Mouse (Mus musculus) testis, postnatal 10 days (tissue): ENCODE measurements around the gene Hoxa9.

Experiments used
- DNase-seq: peaks from one replicate; pipeline ENCODE4 v3.0.0; 2021; ENCODE audit warnings: low spot score

Hoxa9 gene

DNA sequence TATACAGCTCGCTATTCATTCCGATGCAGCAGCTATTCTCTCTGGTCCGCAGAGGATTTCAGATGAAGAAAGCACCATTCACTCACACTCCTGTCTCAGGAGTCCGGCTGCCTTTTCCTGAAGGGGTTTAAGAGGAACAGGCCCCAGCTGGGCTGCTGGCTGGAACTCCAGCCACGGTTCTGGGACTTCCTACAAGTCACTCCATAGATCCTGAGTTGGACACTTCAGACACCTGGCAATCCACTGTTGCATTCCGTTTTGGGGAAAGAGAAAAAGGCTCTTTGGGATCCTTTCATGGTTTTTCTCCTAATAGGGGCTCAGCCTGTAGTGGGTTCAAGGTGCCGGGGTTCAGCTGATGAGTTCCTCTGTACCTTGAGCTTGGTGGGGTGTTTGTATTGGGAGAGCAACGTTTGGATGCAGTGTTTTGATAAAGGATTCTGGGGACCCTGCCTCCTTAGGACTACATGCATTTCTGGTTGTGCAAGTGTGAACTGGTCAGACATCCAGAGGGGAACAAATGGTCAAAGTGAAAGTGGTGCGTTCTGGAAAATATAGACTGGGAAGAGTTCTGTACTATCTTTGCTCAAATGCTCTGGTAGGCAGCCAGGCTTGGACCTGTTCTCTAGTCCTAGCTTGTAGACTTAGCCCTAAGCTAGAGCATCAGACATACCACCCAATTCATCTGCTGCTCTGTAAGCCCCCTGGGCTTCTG lies 31.0 kb upstream of the Hoxa9 start:
- DNase-seq, result no peak

- DNase-seq, result no peak
These were observed 30.0 kb upstream of the Hoxa9 start, which contains the start of gene Hoxa13 for GRCm38 (mm10) chr6:52260654-52261575. Gene Hoxa13 (minus strand): TSS chr6:52260880.

DNA sequence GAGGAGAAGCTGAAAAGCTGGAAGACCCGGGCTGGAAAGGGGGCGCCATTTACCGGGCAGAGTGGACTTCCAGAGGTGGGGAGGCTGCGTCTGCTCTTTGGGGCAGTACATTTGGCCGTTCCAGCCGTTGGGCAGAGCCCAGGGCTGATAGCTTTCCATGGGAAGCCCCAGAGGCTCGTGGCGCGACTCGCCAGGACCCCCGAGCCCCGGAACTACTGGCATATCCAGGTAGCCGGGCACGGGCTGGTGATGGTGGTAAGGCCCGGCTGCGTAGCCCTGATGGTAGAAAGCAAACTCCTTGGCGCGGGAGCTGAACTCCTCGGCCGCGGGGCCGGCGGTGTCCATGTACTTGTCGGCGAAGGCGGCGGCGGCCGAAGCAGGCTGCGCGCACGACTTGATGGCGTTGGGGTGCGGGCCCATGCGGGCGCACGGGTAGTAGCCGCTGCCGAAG lies 28.9 kb upstream of the Hoxa9 start:
- DNase-seq, result no peak

GRCm38 (mm10) chr6:52259081-52259790 lies 28.3 kb upstream of the Hoxa9 start:
- DNase-seq, result no peak

GRCm38 (mm10) chr6:52256956-52257355 lies 26.1 kb upstream of the Hoxa9 start:
- DNase-seq, result peak; percentile 88

- DNase-seq, result no peak
These were observed 22.9 kb upstream of the Hoxa9 start for GRCm38 (mm10) chr6:52253511-52254500.

DNA sequence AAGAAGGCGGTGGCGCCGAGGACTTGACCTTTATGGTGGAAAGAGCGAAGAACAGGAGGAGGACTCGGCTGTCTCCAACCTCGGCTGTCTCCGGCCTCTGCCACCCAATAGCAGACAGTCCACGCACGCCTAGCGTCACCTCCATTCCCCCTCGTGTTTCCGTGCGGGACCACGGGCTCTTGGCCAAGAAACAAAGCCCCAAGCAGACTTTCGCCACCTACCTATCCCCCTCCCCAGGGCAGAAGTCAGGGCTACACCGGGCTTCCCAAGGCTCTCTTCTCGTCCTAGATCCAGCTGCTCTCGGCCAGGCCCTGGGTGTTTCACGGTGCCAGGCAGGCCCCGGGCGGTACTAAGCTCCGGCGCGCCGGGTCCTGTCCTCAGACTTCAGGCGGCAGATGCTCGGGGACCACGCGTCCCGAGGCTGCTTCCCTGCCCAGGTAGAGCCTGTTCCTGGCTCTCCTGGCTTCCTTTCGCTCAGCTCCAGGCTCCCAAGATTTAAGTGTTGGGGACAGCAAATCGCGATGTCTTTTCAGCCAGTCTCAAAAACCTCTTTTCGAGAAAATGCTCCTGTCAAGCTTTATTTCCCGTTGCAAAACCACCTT lies 22.0 kb upstream of the Hoxa9 start:
- no peak for DNase-seq

- no peak for DNase-seq
These were observed 21.3 kb upstream of the Hoxa9 start for GRCm38 (mm10) chr6:52252016-52252774.

GRCm38 (mm10) chr6:52251177-52251879 lies 20.4 kb upstream of the Hoxa9 start:
- DNase-seq, result no peak

GRCm38 (mm10) chr6:52249826-52250225 lies 18.9 kb upstream of the Hoxa9 start:
- DNase-seq, result peak; percentile 9

GRCm38 (mm10) chr6:52249415-52249738 lies 18.5 kb upstream of the Hoxa9 start:
- DNase-seq, result no peak

DNA sequence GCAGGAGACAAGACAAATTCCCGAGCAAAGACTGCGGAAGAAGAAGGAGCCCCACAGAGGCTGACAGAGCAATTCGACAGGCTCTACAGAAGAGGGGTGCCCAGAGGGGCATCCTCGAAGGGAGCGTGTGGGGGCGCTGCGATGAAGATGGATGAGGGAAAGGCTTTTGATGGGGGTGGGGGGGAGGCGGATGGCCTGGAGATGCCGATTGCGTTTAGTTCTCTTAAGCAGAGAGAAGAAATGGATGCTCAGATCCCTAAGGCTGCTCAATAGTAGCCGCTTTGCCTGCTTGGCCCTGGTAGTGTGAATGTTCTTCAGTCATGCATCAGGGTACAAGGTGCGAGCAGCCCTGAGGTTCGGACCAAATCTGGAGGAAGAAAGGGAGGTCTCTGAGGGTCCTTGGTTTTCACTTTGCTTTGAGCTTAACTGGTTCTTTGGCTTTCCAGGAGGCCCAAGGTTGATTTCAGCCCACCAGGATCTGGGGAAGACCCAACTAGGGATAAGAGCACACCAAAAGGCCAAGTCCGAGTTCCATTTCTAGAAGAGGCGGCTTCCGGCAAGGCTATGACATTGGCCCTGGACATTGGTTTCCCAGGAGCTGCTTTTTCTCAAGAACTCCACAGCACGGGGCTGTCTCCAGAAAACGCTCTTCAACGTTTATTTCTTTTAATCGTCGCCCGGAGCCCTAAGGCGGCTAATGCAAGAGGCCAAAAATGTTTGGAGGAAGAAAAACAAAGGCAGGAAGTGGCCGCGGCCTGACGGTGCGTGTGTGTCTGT lies 17.9 kb upstream of the Hoxa9 start:
- peak; percentile 39 for DNase-seq

DNA sequence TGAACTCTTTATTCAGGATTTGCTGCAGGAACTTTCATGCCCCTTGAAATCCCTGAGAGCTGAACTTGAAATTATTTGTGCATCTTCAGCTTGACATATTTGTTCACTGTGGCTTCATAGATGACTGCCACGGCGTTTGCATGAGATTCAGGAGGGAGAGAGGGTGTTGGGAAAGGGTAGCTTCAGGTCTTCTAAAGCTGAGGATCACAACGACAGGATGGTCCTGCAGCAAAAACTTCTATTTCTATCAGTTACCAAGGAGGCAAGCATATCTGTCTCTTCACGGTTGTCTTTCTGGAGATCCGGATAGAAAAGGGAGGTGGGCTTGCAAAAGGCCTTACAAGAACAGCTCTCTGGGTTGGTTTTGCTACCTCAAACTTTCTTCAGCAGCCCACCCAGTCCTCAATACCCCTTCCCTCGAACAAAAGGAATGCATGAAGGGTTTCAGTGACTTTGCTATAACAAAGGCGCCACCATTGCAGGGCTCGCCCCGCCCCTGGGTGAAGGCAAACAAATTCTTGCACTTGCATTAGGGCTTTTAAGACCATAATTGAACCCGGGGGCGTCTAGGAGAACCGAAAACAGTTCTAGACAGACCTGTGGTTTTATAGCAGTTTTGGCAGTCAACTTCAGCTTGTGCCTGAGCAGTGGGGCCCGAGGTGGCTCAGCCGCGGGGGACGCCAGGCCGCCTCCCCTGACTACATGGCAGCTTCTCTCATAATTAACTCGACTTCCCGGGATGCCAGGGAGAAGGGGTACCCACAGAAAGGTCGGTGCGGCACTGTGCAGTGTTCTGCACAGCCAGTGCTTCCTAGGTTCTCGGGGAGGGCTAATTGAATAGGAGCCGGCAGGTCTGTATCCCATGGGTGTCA lies 17.1 kb upstream of the Hoxa9 start:
- DNase-seq, result peak; percentile 38

GRCm38 (mm10) chr6:52246916-52247315 lies 16.0 kb upstream of the Hoxa9 start:
- DNase-seq, result no peak

GRCm38 (mm10) chr6:52246403-52246803 lies 15.5 kb upstream of the Hoxa9 start:
- DNase-seq, result no peak

DNA sequence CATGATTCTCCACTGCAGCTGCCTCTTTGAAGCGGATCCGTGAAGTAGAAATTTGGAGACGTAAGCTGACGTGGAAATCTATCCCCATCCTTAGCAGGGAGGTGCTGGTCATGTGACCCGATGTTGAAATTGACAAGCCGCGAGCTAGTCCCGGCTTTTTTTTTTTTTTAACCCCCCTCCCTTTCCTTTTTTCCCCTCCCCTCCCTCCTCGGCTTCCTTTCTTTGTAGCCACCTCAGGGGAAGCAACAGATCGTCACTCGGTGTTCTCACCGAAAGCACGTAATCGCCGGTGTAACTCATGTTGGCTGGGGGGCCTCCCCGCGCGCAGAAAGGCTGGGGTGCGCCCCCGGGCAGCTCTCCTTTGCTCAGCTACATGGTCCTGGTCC lies 14.9 kb upstream of the Hoxa9 start, which contains the start of gene Hoxa11:
Hoxa11 (minus strand) TSS at position 54 of the 386 bp plus-strand sequence.
- DNase-seq, result peak; percentile 28

- DNase-seq, result peak; percentile 42
These were observed 14.3 kb upstream of the Hoxa9 start for GRCm38 (mm10) chr6:52245040-52245756.
